Mouse (Mus musculus) ovary, postnatal 10 days (tissue): ENCODE measurements around the gene Tyrobp.
A peak's percentile ranks its signal among the peaks of the same experiment; 100 is the strongest.

Source experiments
- DNase-seq: peaks from one replicate; pipeline ENCODE4 v3.0.0; 2022; ENCODE audit warnings: low spot score

Gene Tyrobp

GRCm38 (mm10) chr7:30413596-30413995, at the start of gene Tyrobp:
Gene Tyrobp (plus strand): TSS chr7:30413760.
- no peak for DNase-seq

DNA sequence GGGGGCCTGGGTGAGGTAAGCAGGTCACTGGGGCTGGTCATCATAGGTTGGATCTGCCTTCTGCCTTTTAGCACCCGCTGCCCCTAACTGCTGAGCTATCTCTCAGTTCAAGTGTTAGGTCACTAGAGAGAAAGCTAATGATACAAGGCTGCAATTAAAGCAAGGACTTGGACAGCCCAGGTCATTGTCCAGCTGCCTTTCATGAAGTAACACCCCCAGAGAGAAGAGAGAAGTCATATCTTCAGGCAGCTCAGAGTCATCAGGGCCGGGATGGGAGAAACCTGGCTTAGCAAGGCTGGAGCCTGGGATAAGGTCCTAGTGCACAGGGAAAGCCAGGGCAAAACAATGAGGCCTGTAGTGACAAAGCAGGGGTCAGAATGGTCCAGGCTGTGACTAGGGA, 46.1 kb upstream of the Tyrobp start:
- no peak for DNase-seq

DNA sequence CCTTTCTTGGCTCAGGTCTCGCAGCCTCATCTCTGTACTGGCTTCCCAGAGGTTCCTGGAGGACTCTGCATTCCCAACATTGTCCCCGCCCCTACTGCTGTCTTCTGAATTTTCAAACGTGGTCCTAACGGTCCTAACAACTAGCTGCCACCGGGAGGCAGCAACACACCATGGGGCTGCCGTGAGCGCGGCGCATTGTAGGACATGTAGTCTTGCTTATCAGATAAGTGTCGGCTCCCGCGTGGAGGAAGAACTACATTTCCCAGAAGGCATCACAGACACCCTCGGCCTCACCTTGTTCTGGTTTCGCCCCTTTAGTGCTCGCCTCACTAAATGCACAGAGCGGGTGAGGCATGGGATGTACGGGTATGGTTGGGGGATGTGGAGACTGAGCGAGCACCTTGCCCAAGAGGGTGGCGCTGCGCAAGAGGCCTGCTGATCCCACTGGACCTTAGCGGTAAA, 40.0 kb upstream of the Tyrobp start:
- peak; percentile 44 for DNase-seq

GRCm38 (mm10) chr7:30380061-30380460, 33.5 kb upstream of the Tyrobp start:
- DNase-seq: no peak

DNA sequence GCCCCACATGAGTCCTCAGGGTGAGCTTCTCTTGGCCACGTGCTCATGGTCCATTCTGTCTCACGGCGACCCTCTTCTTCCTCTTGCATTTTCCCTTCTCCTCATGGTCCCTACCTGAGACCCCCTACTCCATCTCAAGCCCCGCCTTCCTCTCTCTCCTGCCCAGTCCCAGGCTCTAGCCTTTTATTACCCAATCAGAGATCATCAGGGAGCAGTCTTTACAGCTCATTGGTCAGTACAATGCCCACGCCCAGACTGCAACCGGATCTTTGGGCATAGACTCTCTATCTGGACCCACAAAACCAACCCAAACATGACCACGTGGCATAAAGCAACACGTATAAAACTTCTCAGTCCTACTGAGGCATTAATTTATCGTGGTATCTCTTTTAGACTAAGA, 29.5 kb upstream of the Tyrobp start:
- no peak for DNase-seq

DNA sequence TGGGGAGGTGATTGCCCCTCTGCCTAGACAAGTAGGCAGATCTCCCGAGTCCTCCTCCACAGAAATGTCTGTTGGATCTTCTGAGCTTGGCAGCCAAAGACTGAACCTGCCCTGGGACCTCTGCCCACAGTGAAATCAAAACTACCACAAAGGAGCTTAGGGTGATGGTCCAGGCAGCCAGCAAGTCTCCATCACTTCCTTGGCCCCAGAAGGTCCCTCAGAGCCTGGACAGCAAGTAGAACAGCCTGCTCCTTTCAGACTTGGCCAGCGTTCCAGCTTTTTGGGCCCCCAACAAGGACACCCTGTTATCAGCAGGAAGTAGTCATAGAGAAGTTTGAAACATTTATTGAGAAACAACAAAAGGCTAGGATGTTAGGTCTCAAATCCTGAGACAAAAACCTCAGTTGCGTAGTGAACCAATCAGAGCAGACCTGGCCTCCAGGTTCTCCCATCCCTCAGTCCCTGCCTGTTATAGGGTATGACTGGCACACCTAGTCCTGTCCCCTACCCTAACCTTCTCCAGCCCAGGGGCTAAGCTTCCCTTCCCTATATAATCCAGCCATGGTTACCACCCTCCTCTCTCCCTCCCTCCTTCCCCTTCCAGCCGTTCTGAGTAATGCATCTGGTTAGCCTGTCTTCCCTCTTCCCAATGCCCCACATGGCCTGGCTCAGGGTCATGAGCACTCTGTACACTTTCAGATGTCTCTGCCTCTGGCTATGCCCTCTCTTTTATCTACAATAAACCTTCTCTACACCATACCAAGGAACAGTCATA, 20.6 kb upstream of the Tyrobp start:
- DNase-seq: no peak

DNA sequence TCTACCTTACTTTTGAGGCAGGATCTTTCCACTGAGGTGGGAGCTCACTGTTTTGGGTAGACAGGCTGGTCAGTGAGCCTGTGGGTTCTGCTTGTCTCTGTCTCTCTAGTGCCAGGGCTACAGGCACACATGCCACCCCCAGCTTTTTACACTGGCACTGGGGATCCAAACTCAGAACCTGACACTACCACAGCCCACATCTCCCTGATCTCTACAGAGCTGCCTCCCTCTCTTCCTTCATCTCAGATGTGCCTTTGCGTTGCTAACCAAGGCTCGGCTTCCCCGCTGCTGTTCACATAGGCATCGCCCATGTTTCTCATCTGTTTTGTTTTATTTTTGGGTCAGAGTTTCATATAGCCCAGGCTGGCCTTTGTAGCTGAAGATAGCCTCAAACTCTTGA, 19.9 kb upstream of the Tyrobp start:
- DNase-seq: no peak

- no peak for DNase-seq
These were observed 19.2 kb upstream of the Tyrobp start for GRCm38 (mm10) chr7:30394379-30394778.

DNA sequence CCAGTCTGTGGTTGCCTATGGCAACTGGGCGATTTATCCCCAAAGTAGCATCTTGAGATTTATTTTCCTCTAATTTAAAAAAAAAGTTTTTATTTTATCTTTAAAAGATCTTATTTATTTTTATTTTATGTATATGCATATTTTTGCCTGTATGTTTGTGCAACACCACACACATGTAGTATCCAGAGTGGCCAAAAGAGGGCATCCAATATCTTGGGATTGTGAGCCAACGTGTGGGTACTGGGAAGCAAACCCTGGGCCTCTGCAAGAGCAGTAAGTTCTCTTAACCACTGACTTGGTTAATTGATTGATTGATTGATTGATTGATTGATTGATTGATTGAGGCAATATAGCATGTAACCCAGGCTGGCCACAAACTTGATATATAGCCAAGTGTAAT, 18.7 kb upstream of the Tyrobp start:
- DNase-seq: no peak

DNA sequence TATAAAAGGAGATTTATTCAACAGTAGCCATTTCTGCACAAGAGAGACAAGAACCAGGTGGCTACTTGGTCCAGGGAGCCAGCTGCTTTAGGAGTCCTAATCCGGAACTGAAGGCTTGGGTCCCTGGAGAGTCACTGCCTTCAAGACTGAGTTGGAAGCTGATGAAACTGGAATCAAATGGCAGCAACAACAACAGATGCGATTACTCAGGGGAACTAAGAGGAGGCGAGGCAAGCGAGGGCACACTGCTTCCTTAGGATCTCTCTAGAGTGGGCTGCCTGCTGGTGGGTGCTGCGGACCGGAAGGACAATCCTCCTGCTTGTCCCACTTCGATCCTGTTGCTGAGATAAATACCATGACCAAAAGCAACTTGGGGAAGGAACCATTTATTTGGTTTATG, 13.9 kb upstream of the Tyrobp start:
- DNase-seq: no peak

DNA sequence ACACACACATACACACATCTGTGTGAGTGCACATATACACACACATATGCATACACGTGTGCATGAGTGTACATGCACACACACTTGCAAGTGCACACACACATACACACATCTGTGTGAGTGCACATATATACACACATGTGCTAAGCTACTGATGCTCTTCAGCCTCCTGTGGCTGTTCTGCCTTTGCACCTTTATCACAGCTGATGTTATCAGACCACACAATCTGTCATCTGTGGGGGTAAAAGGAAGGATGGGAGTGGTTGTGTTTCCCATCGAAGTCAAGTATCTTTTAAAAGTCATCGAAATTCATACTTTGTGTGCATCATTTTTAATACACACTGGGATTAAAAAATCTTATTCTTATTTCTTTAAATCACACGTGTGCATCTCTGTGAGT, 11.2 kb upstream of the Tyrobp start:
- no peak for DNase-seq

- no peak for DNase-seq
These were observed 4.9 kb upstream of the Tyrobp start for GRCm38 (mm10) chr7:30408639-30409038.

- no peak for DNase-seq
These were observed 3.8 kb upstream of the Tyrobp start for GRCm38 (mm10) chr7:30409789-30410188.

DNA sequence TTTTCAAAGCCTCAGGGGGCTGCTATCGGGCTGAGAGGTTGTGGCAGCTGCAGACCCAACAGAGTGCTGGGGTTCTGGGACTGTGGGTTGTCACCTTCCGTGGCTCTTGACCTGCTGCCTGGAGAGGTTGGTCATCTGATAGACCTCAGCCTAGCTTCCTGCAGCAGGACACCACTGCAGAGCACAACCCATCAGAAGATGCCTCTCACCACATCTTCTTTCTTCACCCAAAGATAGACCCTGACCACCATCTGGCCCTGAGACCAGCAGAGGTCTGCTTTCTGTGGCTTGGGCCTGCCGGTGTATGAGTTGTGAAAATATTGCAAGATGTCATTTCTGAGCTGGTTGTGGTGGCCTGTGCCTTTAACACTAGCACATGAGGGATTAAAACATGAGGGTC, 2.5 kb upstream of the Tyrobp start:
- DNase-seq: no peak

- DNase-seq: no peak
These were observed 819 bp upstream of the Tyrobp start for GRCm38 (mm10) chr7:30412735-30413147.

GRCm38 (mm10) chr7:30417856-30418255, 4.3 kb downstream of the Tyrobp start:
- no peak for DNase-seq

- DNase-seq: no peak
These were observed 6.3 kb downstream of the Tyrobp start, which contains the start of gene Hcst for GRCm38 (mm10) chr7:30419561-30420499. Gene Hcst (minus strand): TSS chr7:30419854.

DNA sequence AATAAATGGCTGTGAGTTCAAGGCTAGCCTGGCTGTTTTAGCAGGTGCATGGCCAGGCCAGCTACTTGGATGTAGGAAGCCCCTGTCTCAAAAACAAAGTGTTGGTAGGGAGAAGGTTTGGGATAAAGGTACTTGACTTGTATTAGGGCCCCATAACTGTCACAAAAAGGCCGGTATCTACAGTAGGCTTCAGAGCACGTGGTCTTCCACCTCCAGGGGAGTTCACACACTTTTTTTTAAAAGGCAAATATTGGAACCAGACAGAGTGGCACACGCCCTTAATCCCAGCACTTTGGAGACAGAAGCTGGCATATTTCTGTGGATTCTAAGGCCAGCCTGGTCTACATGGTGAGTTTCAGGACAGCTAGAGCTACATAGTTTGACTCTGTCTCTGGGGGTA, 7.1 kb downstream of the Tyrobp start:
- DNase-seq: no peak

GRCm38 (mm10) chr7:30421175-30421889, 7.8 kb downstream of the Tyrobp start, which contains the start of gene Nfkbid:
Gene Nfkbid (plus strand): TSS chr7:30421732.
- no peak for DNase-seq

GRCm38 (mm10) chr7:30421890-30422435, 8.4 kb downstream of the Tyrobp start:
- DNase-seq: peak; percentile 39

- no peak for DNase-seq
These were observed 9.0 kb downstream of the Tyrobp start for GRCm38 (mm10) chr7:30422560-30422959.

DNA sequence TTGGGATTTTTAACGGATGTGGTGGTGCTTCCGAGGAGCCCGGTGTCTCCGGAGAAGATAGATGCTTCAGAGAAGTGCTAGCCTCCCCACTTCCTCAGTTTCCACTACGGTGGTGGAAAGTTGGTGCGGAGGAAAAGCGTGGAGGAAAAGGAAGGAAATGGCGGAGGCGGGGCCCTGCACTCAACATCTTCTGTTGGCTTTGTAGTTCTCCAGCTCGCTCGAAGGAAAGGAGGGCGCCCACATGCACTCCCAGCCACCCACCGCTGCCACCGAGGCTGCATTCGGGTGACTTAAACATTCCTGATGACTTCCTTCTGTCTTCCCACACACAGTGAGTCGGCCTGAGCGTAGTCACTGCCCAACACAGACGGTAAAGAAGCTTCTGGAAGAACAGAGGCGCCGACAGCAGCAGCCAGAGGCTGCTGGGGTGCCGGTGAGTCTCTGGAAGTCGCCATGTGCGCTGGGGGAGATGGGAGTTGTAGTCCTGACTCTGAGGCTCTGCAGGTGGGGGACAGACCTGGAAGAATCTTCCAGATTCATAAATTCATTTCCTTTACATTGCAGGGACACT, 9.6 kb downstream of the Tyrobp start:
- no peak for DNase-seq
